Mouse (Mus musculus): ENCODE results near the gene Krt25.

Krt25 gene

GRCm38 (mm10) chr11:99279986-99280385 lies 42.8 kb downstream of the Krt25 start:
- no peak for DNase-seq (ENCODE audit: low read depth in 2 of 2, low spot score in 2 of 2)

GRCm38 (mm10) chr11:99276786-99277185 lies 46.0 kb downstream of the Krt25 start:
- DNase-seq (ENCODE audit: low read depth in 2 of 2, low spot score in 2 of 2), result no peak

GRCm38 (mm10) chr11:99275624-99276023 lies 47.1 kb downstream of the Krt25 start:
- no peak for DNase-seq (ENCODE audit: low read depth in 2 of 2, low spot score in 2 of 2)

- DNase-seq (ENCODE audit: low read depth in 2 of 2, low spot score in 2 of 2), result no peak
Measured at GRCm38 (mm10) chr11:99272721-99273120, 50.0 kb downstream of the Krt25 start.

GRCm38 (mm10) chr11:99269192-99269591 lies 53.6 kb downstream of the Krt25 start:
- no peak for DNase-seq (ENCODE audit: low read depth in 2 of 2, low spot score in 2 of 2)

- DNase-seq (ENCODE audit: low read depth in 2 of 2, low spot score in 2 of 2), result no peak
Measured at GRCm38 (mm10) chr11:99265796-99266195, 57.0 kb downstream of the Krt25 start.

Measured in CD8-positive naive resting alpha-beta T cell, adult 2 months (primary cell).